Mouse (Mus musculus): ENCODE data around the gene Skp1a. TPM values are rescaled to one million over a fixed set of nuclear protein-coding genes. Genes with fewer than 3 reads are reported as not detected.
A peak's percentile ranks its signal among the peaks of the same experiment; 100 is the strongest.

Gene Skp1a
- polyA plus RNA-seq, 1 experiment from 2014 or later: 534 TPM

DNA sequence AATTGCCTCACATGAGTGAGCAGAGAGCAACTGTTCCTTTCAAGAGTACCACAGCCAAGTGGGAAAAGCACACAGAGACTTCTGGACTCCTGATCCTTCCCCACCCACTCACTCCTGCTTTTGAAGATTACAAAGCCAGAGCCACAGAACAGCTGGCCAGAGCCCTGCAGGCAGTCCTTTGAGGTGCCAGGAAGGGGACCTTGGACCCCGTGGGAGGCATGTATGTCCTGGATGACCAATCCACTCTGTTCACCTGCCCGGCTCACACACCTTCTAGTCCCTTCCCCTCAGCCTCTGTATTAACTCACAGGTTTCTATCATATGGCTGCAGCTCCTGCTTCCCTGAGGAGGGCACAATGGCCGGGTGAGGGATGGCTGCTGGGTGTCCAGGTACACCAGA lies 25.6 kb downstream of the Skp1a start:
- Histone ChIP-seq H3K4me1 (ENCODE audit: control insufficient read depth in 2 of 2, insufficient read depth in 2 of 2, low read length in 2 of 2) (peaks cover 0 to 2% of the 10 kb centered on the region in 2 experiments; a peak in 1 of 4 replicates), H3K27me3 (ENCODE audit: control insufficient read depth, insufficient read depth, low read length) (no peaks in the 10 kb centered on the region), H3K9me3 (ENCODE audit: control insufficient read depth, low read length) (no peaks in the 10 kb centered on the region), H3K9ac (ENCODE audit: low read length) (no peak overlapping the region), H3K36me3 (ENCODE audit: control insufficient read depth, insufficient read depth, low read length) (peaks cover 21% of the 10 kb centered on the region), H3K27ac (replicated peaks in 1 of 2; ENCODE audit: control insufficient read depth in 1 of 2, insufficient read depth in 1 of 2, low read depth in 2 of 2, low read length in 2 of 2) (no peak overlapping the region), H3K4me2 (ENCODE audit: low read length) (no peak overlapping the region), H3K4me3 (ENCODE audit: control insufficient read depth in 1 of 2, insufficient read depth in 1 of 2, low read depth in 1 of 2, low read length in 2 of 2) (no peak overlapping the region)
- ATAC-seq (ENCODE audit: insufficient number of reproducible peaks, insufficient read depth, low FRiP score, low read depth): no peak
- whole genome bisulfite sequencing: 91% methylated on average over 3 of the region's 3 CpGs

DNA sequence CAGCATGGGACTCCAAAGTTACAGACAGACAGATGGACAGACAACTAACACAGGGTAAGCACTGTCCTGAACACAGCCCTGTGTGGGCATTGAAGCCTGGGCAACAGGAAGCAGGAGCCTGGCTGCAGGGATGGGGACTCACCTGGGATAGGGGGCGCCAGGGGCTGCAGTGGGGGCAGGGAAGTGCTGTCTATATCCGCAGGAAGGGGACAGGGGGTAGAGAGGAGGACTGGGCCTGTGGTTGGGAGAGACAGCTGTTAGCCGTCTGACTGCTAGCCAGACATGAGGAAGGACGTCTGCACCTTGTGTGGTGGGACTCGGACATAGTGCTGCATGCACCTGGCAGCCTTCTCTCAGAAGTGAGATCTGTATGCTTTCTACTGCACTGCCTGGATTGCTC lies 26.9 kb downstream of the Skp1a start:
- Histone ChIP-seq H3K27me3 (ENCODE audit: control insufficient read depth, insufficient read depth, low read length) (no peaks in the 10 kb centered on the region), H3K9me3 (ENCODE audit: control insufficient read depth, low read length) (no peaks in the 10 kb centered on the region), H3K9ac (ENCODE audit: low read length) (no peak overlapping the region), H3K4me2 (ENCODE audit: low read length) (no peak overlapping the region), H3K4me3 (ENCODE audit: control insufficient read depth in 1 of 2, insufficient read depth in 1 of 2, low read depth in 1 of 2, low read length in 2 of 2) (no peak overlapping the region), H3K4me1 (ENCODE audit: control insufficient read depth in 2 of 2, insufficient read depth in 2 of 2, low read length in 2 of 2) (peaks cover 0 to 2% of the 10 kb centered on the region in 2 experiments; a peak in 1 of 4 replicates), H3K27ac (replicated peaks in 1 of 2; ENCODE audit: control insufficient read depth in 1 of 2, insufficient read depth in 1 of 2, low read depth in 2 of 2, low read length in 2 of 2) (no peak overlapping the region), H3K36me3 (ENCODE audit: control insufficient read depth, insufficient read depth, low read length) (peaks cover 16% of the 10 kb centered on the region)
- no peak for ATAC-seq (ENCODE audit: insufficient number of reproducible peaks, insufficient read depth, low FRiP score, low read depth)
- WGBS: 72% methylated on average over 5 of the region's 5 CpGs

DNA sequence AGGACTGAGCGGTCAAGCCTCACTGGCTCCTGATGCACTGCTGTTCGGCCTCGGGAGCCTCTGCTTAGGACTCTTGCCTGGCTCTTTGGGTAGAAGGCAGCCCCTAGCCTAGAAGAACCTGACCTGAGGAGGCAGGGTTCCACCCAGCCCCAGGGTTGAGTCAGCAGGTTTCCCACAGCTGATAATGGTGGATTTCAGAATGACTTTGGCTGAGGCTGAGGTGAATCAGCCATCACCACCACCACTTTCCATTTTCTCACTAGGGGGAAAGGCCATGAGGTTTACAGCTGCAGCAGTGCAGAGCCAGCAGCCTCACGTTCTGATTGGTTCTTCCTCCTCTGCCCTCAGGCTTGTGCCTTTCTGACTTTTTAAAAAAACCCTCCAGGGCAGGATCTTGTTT lies 29.1 kb downstream of the Skp1a start:
- Histone ChIP-seq H3K27ac (replicated peaks in 1 of 2; ENCODE audit: control insufficient read depth in 1 of 2, insufficient read depth in 1 of 2, low read depth in 2 of 2, low read length in 2 of 2) (no peak overlapping the region), H3K4me3 (ENCODE audit: control insufficient read depth in 1 of 2, insufficient read depth in 1 of 2, low read depth in 1 of 2, low read length in 2 of 2) (no peak overlapping the region), H3K4me1 (ENCODE audit: control insufficient read depth in 2 of 2, insufficient read depth in 2 of 2, low read length in 2 of 2) (peaks cover 8 to 10% of the 10 kb centered on the region in 2 experiments; a peak in 3 of 4 replicates), H3K9me3 (ENCODE audit: control insufficient read depth, low read length) (no peaks in the 10 kb centered on the region), H3K4me2 (ENCODE audit: low read length) (no peak overlapping the region), H3K36me3 (ENCODE audit: control insufficient read depth, insufficient read depth, low read length) (peaks cover 16% of the 10 kb centered on the region), H3K27me3 (ENCODE audit: control insufficient read depth, insufficient read depth, low read length) (no peaks in the 10 kb centered on the region), H3K9ac (ENCODE audit: low read length) (no peak overlapping the region)
- WGBS: 76% methylated on average over 4 of the region's 4 CpGs
- no peak for ATAC-seq (ENCODE audit: insufficient number of reproducible peaks, insufficient read depth, low FRiP score, low read depth)

DNA sequence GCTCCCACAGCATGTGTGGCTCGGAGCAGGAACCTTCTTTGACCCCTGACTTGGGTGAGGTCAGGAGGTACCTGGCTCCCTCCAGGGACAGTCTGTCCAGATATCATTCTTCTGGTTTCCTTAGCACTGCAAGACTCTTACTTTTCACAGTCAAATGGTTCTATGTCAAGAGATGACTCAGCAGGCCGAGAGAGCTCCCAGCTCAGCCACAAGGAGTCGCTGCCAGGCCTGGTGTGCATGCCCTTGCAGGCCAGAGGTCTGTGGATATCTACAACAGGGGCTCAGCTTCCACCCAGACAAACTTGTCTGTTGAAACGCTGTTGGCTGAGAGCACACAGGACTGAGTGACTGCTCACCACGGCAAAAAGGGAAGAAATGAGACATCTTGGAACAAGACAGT lies 30.1 kb downstream of the Skp1a start:
- Histone ChIP-seq H3K36me3 (ENCODE audit: control insufficient read depth, insufficient read depth, low read length) (peaks cover 16% of the 10 kb centered on the region), H3K4me2 (ENCODE audit: low read length) (no peak overlapping the region), H3K27ac (replicated peaks in 1 of 2; ENCODE audit: control insufficient read depth in 1 of 2, insufficient read depth in 1 of 2, low read depth in 2 of 2, low read length in 2 of 2) (no peak overlapping the region), H3K9me3 (ENCODE audit: control insufficient read depth, low read length) (no peaks in the 10 kb centered on the region), H3K4me1 (ENCODE audit: control insufficient read depth in 2 of 2, insufficient read depth in 2 of 2, low read length in 2 of 2) (peaks cover 15 to 19% of the 10 kb centered on the region in 2 experiments), H3K4me3 (ENCODE audit: control insufficient read depth in 1 of 2, insufficient read depth in 1 of 2, low read depth in 1 of 2, low read length in 2 of 2) (no peak overlapping the region), H3K9ac (ENCODE audit: low read length) (no peak overlapping the region), H3K27me3 (ENCODE audit: control insufficient read depth, insufficient read depth, low read length) (no peaks in the 10 kb centered on the region)
- ATAC-seq (ENCODE audit: insufficient number of reproducible peaks, insufficient read depth, low FRiP score, low read depth): no peak
- 43% methylated on average over 5 of the region's 5 CpGs for WGBS

DNA sequence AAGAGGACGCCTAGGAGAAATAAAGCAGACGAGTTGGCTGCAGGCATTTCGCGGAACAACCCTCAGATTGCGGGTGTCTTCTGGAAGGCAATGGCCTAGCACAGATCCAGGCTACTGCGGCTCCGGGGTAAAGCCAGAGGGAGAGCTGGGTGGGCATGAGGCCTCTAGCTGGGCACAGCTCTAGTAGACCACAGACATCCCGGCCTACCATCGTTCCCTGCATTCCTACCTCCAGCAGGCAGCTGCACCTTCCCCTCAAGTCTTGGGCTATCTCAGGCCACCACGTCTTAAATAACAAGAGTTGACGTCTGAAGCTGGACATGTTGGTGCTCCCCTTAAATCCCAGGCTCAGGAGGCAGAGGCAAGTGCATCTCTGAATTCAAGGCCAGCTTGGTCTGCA lies 30.5 kb downstream of the Skp1a start:
- Histone ChIP-seq H3K4me1 (ENCODE audit: control insufficient read depth in 2 of 2, insufficient read depth in 2 of 2, low read length in 2 of 2) (peaks cover 15 to 19% of the 10 kb centered on the region in 2 experiments), H3K4me3 (ENCODE audit: control insufficient read depth in 1 of 2, insufficient read depth in 1 of 2, low read depth in 1 of 2, low read length in 2 of 2) (no peak overlapping the region), H3K9ac (ENCODE audit: low read length) (no peak overlapping the region), H3K4me2 (ENCODE audit: low read length) (no peak overlapping the region), H3K27ac (replicated peaks in 1 of 2; ENCODE audit: control insufficient read depth in 1 of 2, insufficient read depth in 1 of 2, low read depth in 2 of 2, low read length in 2 of 2) (no peak overlapping the region), H3K36me3 (ENCODE audit: control insufficient read depth, insufficient read depth, low read length) (peaks cover 13% of the 10 kb centered on the region), H3K27me3 (ENCODE audit: control insufficient read depth, insufficient read depth, low read length) (no peaks in the 10 kb centered on the region), H3K9me3 (ENCODE audit: control insufficient read depth, low read length) (no peaks in the 10 kb centered on the region)
- ATAC-seq (ENCODE audit: insufficient number of reproducible peaks, insufficient read depth, low FRiP score, low read depth): no peak
- 85% methylated on average over 11 of the region's 11 CpGs for WGBS

DNA sequence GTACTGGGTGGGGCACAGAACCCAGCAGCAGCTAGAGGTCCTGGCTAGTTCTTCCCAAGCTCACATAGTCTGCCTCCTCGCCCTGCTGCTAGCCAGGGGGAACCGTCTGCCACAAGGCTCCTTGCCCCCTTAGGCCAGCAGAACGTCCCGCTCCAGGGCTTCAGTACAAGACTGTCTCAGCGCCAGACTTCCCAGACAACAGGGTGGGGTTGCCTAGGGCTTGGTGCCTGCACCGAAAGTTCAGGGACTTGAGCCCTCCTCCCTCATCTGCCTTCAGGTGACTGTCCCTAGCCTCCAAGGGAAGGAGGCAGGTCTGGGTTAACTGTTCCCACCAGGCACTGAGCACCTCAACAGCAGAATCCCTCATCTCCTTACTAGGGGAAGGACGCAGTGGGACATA lies 33.1 kb downstream of the Skp1a start:
- H3K36me3 ChIP-seq (ENCODE audit: control insufficient read depth, insufficient read depth, low read length): peaks cover 5% of the 10 kb centered on the region; the same call in 1 of the 2 replicates
- no peak overlapping the region for H3K27ac ChIP-seq (replicated peaks in 1 of 2; ENCODE audit: control insufficient read depth in 1 of 2, insufficient read depth in 1 of 2, low read depth in 2 of 2, low read length in 2 of 2)
- H3K27me3 ChIP-seq (ENCODE audit: control insufficient read depth, insufficient read depth, low read length): no peaks in the 10 kb centered on the region
- H3K4me1 ChIP-seq (ENCODE audit: control insufficient read depth in 2 of 2, insufficient read depth in 2 of 2, low read length in 2 of 2): peaks cover 28 to 36% of the 10 kb centered on the region in 2 experiments
- no peak overlapping the region for H3K4me3 ChIP-seq (ENCODE audit: control insufficient read depth in 1 of 2, insufficient read depth in 1 of 2, low read depth in 1 of 2, low read length in 2 of 2)
- WGBS: 86% methylated on average over 7 of the region's 7 CpGs
- no peaks in the 10 kb centered on the region for H3K9me3 ChIP-seq (ENCODE audit: control insufficient read depth, low read length)
- ATAC-seq (ENCODE audit: insufficient number of reproducible peaks, insufficient read depth, low FRiP score, low read depth): no peak
- no peak overlapping the region for H3K4me2 ChIP-seq (ENCODE audit: low read length)
- H3K9ac ChIP-seq (ENCODE audit: low read length): no peak overlapping the region

DNA sequence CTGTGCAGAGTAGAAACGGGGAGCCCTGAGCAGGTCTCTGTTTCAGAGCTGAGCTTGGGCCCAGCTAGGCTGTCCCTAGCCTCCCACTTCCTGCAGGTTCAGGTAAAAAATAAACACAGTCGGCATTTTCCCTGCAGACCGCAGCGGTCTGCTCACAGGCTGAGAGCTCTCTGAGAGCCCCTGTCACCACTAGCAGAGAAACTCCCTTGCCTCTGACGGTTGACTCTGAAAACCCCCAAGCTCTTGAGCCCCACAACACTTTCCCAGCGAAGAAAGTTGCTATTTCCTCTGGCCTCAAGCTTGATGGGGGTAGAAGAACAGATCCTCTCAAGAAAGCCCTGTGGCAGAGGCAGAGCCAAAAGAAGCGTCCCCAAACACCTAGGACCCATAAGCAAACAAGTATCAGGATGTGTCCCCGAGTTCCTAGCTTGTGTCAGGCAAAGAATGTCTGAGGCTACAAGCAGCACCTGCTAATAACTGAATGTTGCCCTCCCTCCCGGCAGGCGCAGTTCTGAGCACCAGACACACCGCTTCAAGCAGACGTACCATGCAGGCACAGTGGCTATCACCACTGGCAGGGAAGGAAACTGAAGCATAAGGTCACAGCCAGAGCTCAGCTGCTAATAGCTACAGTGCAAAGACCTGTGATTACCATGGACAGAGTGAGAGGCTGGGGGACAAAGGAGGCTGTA lies 34.0 kb downstream of the Skp1a start:
- no peak for ATAC-seq (ENCODE audit: insufficient number of reproducible peaks, insufficient read depth, low FRiP score, low read depth)
- Histone ChIP-seq H3K4me3 (ENCODE audit: control insufficient read depth in 1 of 2, insufficient read depth in 1 of 2, low read depth in 1 of 2, low read length in 2 of 2) (no peak overlapping the region), H3K4me2 (ENCODE audit: low read length) (peak overlapping the region; percentile 37), H3K27me3 (ENCODE audit: control insufficient read depth, insufficient read depth, low read length) (no peaks in the 10 kb centered on the region), H3K4me1 (ENCODE audit: control insufficient read depth in 2 of 2, insufficient read depth in 2 of 2, low read length in 2 of 2) (peaks cover 28 to 36% of the 10 kb centered on the region in 2 experiments), H3K27ac (replicated peaks in 1 of 2; ENCODE audit: control insufficient read depth in 1 of 2, insufficient read depth in 1 of 2, low read depth in 2 of 2, low read length in 2 of 2) (peak overlapping the region in 1 of 2 experiments; percentile 41; a peak in 1 of 4 replicates), H3K9ac (ENCODE audit: low read length) (peak overlapping the region; percentile 11; the same call in 1 of the 2 replicates), H3K36me3 (ENCODE audit: control insufficient read depth, insufficient read depth, low read length) (no peaks in the 10 kb centered on the region), H3K9me3 (ENCODE audit: control insufficient read depth, low read length) (no peaks in the 10 kb centered on the region)
- WGBS: 26% methylated on average over 12 of the region's 12 CpGs

DNA sequence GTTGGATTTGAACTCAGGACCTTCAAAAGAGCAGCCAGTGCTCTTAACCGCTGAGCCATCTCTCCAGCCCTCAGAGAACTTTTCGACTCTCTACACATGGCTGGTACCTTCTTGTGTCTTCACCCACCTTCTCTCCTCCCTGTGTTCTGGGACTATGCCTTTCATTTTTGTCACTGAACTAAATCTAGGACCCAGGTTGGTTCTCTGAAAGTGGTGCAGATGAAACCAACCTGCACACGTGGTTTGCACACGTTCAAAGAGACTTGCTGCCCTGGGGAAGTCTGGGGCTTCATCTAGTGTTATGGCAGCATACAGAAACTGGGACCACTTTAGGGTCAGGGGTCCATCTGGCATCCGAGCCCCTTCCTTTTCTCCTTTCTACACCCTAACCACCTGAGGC lies 35.5 kb downstream of the Skp1a start:
- H3K4me1 ChIP-seq (ENCODE audit: control insufficient read depth in 2 of 2, insufficient read depth in 2 of 2, low read length in 2 of 2): peaks cover 31 to 40% of the 10 kb centered on the region in 2 experiments
- no peak for ATAC-seq (ENCODE audit: insufficient number of reproducible peaks, insufficient read depth, low FRiP score, low read depth)
- H3K4me3 ChIP-seq (ENCODE audit: control insufficient read depth in 1 of 2, insufficient read depth in 1 of 2, low read depth in 1 of 2, low read length in 2 of 2): no peak overlapping the region
- no peak overlapping the region for H3K9ac ChIP-seq (ENCODE audit: low read length)
- 86% methylated on average over 5 of the region's 5 CpGs for WGBS
- H3K36me3 ChIP-seq (ENCODE audit: control insufficient read depth, insufficient read depth, low read length): no peaks in the 10 kb centered on the region
- H3K9me3 ChIP-seq (ENCODE audit: control insufficient read depth, low read length): no peaks in the 10 kb centered on the region
- H3K4me2 ChIP-seq (ENCODE audit: low read length): no peak overlapping the region
- H3K27me3 ChIP-seq (ENCODE audit: control insufficient read depth, insufficient read depth, low read length): no peaks in the 10 kb centered on the region
- H3K27ac ChIP-seq (replicated peaks in 1 of 2; ENCODE audit: control insufficient read depth in 1 of 2, insufficient read depth in 1 of 2, low read depth in 2 of 2, low read length in 2 of 2): no peak overlapping the region
